Mouse (Mus musculus) right cerebral cortex, postnatal 36 days (tissue): ENCODE data around the gene Dclk1.

Experiments
- DNase-seq, 2 experiments: peaks; one replicate each; pipeline ENCODE4 v3.0.0; 2022; ENCODE audit warnings: low spot score in 2 of 2, mixed read lengths in 1 of 2

Gene Dclk1

DNA sequence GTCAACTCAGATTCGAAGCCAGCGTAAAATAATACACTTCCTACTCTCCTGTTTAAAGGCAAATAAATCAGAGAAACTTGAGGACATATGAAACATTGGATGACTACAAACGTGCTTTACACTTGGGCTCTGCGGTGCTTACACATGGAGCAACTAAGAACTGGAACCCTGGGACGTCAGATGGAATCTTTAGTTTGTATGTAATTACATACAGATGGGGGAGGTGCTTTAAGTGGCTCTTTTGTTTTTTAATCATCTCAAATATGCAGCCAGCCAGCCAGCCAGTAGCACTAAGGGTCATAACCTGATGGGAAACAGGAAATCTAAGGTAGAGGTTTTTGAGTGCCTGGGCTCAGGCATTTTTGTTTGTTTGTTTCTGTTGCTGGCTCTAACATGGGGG is 295.6 kb downstream of the Dclk1 start:
- DNase-seq: no peak

DNA sequence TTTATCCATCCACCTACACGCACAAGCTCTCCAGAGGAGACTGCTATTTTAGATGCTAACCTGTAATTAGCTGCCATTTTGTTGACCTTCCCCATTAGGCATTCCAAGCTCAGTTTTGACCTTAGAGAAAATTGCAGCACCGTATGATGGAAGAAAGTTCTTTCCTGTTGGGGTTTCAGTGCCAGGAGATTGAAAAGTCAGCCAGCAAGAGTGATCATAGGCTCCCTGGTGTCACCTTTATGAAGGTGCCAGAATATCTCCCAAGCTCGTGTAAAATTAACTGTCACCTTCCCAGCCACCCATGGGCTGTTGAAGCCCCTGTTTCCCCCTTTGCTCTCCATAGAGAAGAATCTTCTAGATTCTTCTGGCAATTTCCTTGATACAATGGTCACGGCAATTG is 297.2 kb downstream of the Dclk1 start:
- no peak for DNase-seq

DNA sequence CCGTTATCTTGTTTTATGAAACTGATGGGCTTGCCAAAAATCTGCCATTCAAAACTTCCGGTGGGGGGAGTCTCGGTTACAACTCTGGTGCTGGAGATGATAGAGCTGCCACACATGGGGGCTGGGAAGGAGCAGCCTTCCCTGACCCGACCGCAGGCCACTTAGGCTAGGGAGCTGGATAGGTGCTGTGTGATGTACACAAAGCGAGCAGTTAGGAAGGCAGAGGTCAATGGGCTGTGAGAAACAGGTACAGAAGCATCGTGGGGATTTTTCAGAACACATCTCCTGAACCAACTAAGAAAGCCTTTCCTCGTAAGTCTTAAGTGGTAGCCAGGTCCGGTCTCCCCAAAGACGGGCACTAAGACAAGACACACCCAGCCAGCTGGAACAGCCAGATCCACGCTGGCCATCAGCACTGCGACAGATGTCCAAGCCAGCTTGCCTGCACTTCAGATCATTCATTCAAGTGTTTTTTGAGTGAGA is 297.7 kb downstream of the Dclk1 start:
- DNase-seq: no peak

DNA sequence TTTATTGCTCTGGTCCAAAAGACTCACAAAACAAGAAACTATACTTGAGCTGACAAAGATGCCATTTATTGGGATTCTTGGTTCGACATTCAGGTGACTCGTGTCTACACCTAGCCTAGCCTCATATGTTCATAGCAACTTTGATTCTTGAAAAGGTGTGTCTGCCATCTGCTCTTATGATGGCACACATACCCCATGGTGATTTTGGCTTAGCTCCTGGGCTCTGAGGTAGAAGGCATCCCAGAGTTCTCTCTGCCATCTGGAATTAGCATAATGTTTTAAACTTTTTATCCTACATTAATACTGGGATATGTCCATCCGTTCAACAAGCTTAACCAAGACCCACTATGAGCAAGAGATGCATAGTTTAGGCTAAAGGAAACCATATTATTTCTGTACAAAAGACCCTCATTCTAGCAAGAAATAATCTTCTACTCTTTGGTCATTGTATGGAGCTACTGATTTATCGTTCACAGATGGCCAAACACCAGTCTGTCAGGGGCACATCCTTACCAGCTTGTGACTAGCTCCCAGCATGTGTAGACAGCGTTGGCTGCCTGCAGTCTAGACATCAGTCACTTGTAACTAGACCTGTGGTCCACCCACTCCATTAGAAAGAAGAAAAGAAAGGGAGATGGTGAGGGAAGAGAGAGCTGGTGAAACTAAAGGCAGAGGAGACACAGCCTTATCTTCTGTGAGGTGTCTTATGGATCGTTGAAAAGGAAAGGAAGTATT is 298.4 kb downstream of the Dclk1 start:
- no peak for DNase-seq

DNA sequence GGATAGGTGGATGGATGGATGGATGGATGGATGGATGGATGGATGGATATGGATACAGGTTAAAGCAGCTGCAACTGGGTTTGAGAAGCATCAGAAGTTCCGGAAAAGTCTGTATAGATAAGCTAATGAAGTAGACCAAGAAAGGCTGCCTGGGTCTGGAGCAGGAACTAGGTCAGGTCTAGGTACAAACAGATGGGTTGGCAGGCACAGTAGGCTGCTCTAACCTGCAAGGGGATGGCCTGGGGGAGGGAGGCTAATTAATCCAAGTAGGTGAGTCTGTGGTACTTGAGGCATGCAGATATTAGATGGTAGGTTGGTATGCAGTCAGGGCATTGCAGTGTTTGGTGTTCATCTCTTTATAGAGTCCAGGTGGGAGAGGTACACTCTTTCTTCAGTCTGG is 299.6 kb downstream of the Dclk1 start:
- no peak for DNase-seq

DNA sequence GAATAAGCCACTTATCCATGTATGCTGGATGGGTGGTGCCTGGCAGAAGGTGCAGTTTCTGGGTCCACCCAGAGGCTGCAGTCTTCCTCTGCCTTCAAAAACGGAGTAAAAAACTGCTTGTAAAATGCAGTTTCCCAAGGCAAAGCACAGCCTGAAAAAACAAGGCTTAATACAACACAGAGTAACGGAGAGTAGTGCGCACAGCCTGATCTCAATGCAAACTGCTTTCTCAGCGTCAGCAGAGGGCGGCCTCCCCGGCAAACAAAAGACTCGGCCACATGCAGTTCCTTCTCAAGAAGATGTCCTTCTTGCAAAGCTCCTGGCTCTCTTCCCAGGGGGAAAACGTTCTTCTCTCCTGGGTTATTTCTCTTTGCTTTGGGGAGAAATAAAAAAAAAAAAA is 300.1 kb downstream of the Dclk1 start:
- peak; percentile 67 to 76 for DNase-seq

DNA sequence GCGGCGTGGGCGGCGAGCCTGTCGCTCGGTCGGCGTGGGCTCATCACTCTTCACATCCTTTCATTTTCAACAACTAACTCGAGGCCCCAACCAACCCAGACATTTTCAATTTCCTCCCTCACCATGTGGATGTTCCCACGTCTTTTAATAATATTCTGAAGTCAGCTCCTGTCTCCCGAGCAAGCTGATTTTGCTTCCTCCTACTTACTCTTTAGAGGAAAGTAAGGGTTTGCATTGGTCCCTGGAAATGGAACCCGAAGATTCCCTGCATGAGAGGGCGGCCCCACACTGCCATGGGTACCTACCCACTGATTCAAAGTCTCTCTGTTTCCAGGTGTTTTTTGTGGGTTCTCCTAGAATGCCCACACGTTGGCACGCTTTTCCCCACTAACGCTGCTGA is 300.8 kb downstream of the Dclk1 start:
- peak; percentile 57 to 61 for DNase-seq

DNA sequence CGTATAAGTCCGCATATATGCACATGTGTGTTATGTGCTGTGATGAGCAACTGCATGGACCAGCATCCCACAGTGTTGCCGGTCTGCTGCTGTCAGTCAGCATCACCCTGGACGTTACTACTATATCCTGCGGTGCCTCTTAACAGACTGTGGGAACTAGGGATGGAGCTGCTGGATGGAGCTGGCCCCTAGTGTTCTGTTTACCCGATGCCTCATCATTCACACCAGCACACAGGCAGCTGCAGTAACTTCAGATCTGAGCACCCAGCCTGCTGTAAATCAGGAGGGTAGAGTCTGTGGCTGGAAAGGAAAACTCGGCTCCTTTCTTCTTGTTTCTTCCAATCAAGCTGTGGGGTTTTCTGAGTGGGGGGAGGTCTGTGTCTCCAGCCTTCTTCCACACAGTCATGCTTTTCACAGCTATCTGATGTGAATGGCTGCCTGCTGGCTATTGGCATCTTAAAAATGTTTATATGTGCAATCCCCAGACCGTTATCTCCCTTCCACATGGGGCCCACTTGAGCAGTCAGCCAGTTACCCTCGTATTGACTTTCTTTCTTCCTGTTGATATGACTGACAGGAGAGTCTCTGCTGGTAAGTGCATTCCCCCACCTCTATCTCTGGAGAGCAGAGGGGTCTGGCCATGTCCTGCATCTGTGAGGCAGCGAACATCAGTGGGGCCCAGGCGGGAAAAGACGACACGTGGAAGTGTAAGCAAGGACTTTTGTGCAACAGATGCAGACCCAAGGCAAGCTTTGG is 301.9 kb downstream of the Dclk1 start:
- DNase-seq: no peak

DNA sequence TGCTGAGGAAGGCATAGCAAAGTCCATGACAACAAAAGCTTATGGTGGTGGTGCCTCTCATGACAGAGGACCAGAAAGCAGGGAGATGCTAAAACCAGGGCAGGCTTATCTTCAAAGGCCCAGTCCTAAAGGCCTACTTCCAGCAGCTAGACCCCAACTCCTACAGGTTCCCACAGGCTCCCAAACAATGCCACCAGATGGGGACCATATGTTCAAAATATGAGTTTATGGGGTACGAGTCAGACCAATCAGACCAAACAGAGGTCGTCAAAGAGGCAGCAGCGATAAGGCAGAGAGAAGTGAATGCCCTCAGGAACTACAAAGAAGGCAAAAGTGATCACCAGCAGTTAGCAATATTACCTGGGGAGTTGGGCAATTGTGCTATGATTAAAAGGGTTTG is 303.1 kb downstream of the Dclk1 start:
- no peak for DNase-seq

DNA sequence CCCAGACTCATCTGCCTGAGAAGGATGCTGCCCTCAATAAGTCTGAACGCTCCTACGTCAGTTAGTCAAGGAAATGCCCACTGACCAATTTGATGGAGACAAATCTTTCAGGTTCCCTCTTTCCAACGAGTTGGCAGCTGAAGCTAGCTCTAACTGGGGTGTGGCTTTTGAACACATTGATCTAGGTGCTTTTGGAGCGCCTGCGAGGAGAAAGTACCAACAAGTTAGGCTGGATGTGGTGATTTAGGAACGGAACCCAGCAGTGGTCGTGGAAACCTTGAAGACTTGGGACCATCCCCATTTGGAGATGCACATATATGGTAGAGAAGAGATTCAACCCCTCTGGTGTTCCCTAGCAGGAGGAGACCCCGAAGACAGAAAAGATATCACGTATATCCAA is 303.8 kb downstream of the Dclk1 start:
- DNase-seq: no peak

DNA sequence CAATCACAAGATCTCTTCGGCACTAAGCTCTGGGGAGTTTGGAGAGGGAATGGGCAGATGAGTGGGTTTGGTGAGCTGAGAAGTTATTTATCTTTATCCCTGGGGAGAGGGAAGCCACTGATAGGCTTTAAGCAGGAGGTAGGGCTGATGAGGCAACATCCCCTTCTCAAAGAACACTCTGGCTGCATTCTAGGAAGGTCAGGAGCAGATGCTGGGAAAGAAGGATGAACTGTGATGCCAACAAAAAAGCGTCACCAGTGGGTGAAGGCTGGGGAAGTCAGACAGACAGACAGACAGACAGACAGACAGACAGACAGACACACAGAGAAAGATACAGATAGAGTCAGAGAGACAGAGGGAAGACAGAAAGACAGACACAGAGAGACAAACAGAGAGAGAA is 304.9 kb downstream of the Dclk1 start:
- no peak for DNase-seq

DNA sequence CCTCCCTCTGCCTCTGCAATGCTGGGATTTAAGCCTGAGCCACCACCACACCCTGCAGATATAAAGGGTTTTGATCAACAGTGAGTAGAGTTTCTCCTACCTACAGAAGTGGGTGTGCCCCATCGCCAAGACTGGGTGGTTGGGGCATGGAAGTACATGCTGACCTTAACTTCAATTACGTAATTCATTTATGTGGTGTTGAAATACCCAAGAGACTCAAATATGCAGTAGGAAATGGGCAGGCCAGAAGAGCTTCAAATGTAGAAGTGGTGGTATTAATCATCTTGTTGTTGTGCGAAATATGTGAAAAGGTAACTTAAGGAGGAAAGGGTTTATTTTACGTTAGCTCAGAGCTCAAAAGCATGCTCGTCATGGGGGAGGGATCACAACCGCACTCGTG is 307.2 kb downstream of the Dclk1 start:
- DNase-seq: no peak

DNA sequence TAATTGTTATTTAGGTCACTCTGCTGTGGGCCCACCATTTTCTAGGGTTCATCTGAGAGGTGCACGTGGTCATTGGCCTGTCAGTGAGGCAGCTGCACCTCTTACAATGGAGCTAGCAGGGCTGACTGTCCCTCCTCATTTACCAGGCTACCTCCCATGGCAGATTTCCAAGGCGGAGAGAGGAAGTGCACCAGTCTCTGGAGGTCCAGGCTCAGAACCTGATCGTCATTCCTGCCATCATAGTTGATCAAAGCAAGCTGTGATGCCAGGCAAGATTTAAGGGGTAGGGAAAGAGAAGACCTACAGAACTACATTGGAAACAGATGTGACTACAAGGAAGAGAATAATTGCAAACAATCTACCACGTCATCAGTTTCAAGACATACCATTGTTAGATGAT is 308.8 kb downstream of the Dclk1 start:
- no peak for DNase-seq

DNA sequence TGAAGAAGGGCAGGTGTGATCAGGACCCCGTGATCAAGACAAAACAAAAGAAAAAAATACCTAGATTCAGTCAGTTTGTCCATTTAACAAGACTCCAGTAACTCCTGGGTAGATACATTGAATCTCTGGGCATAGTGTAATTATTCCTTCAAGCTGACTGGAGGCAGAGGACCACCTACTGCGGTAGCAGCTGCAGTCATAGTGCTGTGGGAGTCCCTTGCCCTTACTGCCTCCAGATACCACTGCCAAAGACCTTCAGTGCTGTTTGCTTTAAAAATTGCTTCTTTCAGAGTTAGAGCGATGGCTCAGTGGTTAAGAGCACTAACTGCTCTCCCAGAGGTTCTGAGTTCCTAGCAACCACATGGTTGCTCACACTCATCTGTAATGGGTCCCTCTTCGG is 309.7 kb downstream of the Dclk1 start:
- no peak for DNase-seq

DNA sequence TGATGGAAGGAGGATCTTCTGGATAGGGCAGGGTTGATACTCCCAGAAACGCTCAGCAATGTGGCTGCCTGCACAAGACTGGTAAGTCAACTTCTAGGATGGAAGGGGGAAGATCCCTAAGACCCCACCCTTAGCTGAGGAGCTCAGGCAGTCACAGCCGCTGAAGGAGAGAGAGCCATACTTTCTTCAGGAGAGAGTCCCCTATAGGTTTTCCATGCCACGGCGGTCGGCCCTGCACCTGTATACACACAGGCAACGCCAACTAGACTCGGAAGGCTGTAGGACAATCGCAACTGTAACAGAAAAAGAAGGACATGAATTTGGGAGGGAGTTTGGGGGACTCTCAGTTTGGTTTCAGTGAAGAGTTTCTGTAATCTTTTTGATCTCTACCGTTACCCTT is 310.9 kb downstream of the Dclk1 start:
- DNase-seq: no peak

DNA sequence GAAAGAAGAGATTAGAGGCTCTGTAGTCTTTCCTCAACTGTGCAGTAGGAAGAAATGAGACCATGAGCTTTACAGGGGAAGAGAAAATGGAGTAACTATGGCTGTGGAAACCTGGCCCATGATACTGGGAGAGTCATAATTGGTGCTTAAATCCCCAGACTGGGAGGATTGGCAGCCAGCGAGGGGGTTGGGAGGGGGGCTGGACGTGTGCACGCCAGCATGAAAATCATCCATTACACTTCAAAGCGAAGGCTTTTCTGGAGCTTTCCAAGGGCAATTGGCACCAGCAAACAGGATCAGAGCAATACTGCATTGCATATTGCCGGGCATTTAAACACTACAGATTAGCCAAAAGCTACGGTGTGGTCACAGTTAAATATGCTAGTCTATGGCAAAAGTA is 313.7 kb downstream of the Dclk1 start:
- no peak for DNase-seq

DNA sequence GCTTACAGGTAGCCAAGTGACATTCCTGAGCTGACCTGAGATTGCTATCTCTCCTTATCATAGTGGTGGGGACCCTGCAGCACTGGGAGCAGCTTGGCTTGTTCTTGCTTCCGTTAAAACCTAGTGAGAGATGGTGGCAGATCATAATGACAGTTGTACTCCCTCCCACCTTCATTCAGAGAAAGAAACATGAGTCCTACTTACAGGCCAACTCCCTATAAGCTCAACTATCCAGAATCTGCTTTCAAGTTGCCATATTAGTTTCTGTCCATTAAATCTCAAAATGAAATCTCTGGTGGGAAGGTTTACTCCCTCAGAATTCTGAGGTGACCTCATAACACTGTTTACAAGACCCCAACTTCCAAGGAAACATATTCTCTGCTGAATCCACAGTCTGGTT is 316.4 kb downstream of the Dclk1 start:
- no peak for DNase-seq

DNA sequence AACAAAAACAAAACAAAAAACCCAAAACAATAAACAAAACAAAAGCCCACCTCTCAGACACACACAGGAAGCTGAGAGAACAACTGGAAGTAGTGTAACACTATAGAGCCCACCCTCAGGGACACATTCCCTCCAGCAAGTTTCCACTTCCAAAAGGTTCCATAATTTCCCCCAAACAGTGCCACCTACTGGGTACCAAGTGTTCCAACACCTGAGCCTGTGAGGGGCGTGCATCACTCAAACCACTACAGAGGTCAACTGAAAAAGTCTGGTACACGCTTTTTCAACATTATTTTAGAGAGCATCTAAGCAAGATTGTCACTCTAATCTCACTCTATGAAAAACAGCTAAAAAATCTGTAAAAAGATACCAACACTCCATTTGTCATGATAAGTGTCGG is 325.3 kb downstream of the Dclk1 start:
- no peak for DNase-seq

DNA sequence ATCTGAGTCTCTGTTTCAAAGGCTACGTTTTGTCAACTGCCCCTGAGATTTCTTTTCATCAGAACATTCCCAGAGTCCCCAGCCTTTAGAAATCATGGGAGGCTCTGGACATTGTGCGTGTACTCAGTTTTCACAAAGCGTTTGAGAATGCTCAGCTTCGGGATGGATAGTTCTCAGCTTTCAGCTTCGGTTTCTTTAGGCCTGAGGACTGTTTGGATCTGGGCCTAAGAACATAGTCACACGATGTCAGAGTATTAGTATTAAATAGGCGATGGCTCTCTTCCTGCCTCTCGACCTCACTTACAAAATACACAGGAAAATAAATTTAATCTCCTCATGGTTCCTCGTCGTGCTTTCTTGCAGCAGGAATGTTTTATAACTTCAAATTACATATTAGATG is 327.4 kb downstream of the Dclk1 start:
- DNase-seq: no peak

DNA sequence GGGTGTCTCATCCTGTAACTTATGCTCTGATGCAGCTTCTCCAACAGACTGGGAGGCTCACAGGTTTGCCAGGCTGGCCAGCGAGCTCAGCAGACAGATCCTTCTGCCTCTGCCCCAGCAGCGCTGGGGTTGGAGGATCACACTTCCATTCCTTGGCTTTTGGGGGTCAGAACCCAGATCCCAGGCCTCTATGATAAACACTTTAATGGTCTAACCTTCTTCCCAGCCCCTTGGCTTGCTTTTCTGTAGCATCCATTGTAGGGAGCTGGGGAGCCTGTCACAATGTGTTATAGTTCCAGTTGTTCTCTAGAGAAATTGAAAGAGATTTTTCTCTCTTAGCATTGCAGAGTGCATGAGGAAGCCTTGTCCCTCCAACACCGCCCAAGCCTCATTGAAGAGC is 328.9 kb downstream of the Dclk1 start:
- no peak for DNase-seq

DNA sequence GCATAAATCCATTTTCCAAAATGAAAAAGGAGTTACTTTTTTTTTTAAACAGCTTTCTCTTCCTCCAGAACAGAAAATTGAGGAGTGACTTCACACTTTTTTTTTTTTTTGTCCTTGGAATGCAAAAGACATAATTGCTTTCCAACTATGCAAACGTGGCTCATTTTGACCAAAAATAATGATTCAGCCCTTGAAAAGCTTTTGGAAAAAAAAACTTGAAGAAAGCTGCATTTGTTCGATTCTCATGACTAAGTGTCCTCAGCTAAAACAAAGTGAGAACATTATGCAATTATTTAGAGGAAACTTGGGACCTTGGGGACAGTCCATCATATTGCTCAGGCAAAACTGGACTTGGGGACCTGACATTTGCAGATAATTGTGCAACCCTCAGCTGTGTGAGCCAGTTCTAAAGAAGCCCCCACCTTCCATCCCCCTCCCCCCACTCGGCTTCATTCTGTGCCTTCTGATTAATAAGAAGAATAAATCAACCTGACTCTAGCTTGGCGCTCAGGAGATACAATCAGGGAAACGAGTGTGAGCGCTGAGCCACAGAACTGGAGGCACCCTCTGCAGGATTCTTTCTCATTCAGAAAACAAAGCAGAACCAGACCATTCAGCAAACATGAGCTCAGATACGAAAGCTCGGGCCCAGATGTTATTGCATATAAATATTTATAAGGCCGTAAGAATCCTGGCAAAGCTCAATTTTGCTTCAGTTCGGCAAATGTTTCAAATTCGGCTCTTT is 329.6 kb downstream of the Dclk1 start:
- DNase-seq: peak in 1 of 2 experiments; percentile 6

DNA sequence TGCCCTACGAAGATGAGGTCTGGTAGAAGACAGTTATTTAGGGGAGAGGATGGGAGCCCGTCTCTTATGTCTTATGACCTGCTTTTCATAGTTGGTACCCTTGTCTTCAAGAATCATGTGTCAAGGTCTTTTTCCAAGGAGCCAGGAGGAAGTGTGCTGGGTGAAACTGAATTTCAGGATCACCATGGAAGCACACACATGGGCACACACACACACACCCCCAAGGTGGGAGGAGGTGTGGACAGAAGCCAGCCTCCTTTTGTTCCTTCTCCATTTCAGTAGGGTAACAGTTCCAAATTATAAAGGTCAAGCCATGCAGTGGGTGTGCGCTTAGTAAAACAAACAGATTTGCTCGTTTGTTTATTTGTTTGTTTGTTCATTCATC is 330.1 kb downstream of the Dclk1 start:
- no peak for DNase-seq

DNA sequence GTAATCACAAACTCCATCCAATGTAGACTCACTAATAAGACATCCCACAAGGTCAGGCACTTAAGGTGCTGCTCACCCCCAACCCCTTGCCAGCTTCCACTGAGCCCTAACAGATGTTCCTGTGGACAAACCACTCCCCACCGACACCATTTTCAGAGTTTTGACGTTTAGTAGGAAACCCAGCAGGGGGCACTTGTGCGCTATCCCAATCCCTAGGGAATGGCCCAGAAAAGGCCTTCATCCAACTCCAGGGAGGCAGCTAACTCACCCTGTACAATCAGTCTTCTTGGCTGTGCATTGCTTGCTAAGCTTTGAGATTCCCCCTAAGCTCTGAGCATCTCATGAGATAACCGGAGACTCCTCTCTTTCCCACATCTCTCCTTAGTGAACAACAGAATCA is 331.8 kb downstream of the Dclk1 start:
- DNase-seq: peak; percentile 17 to 34
